Mouse (Mus musculus) urinary bladder, adult 2 months (tissue): Measurements from ENCODE around the gene Dda1. TPM values are rescaled to one million over a fixed set of nuclear protein-coding genes. Genes with fewer than 3 reads are reported as not detected.
A peak's percentile ranks its signal among the peaks of the same experiment; 100 is the strongest.

Experiments
- DNase-seq: peaks from one replicate; pipeline ENCODE4 v3.0.0; 2022; ENCODE audit warnings: low spot score
- polyA plus RNA-seq: library from polyadenylated mRNA; depleted of rRNA; stranded (reverse); fragments of >200 nt; gene quantifications from 2 replicates; pipeline ENCODE4 v1.2.3, GENCODE M21; 2012

Dda1 gene
- polyA plus RNA-seq, 1 experiment = 67.3 TPM

DNA sequence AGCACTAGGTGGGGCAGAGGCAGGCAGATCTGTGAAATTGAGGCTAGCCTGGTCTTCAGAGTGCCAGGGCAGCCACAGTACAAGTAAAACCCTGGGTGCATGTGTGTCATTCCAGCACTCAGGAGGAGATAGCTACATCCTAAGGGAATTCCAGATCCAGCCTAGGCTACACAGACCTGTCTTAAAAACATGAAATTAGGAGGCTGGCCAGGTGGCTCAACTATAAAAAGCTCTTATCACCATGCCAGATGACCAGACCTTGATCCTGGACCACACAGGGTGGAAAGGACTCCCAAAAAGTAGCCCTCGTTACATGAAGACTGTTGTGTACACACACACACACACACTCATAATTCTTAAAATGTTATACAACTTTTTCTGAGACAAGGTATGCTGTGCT, 998 bp upstream of the Dda1 start:
- DNase-seq = no peak

DNA sequence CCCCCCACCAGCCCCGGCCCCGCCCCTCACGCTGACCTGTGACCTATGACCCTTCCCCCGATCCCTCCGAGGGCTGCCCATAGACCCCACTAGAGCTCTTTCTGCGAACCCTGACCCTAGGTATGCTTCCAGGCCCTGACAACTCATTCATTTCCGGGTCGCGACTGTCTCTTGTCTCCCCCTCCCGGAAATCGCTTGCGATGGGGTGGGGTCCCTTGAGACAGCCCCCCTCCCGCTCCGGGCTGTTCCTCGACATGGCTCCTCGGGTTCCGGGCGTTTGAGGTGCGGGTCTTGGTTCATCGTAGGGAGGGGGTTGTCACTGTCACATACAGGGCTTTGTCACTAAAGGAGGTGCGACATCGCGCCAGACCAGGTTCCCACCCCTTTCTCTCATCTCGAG, 412 bp downstream of the Dda1 start:
- DNase-seq = no peak

DNA sequence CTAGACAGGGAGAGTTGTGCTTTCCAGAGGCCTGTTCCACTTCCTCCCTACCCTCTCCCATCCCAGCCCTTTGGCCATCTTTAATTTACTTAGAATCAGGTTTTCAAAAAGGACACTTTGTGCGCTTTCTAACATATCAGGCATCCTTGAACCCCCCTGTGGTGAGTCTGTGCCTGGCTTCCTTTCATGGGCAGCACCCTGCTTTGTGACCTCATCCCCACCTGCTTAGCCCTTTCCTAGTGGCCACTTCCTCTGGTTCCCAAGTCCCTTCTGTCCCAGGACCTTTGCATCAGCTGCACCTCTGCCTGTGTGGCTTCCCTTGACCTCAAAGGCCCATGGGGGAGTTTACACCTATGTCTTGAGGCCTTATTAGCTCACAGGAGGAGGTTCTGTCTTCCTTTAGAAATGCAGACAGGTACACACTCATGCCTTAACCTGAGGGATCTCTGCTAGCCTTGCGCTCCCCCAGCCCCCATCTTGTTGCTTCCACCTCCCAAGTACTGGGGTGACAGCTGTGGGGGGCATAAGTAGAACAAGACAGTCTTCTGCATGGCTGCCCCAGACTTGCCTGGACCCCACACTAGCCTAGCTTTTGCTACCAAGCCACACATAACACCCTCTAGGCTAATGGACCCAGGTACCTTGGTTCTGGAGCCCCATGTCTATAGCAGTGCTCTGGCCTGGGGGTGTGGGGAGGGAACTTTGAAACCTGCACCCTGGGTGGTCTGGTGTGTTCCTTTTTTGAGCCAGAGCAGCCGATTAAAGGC, 1.3 kb downstream of the Dda1 start:
- no peak for DNase-seq

DNA sequence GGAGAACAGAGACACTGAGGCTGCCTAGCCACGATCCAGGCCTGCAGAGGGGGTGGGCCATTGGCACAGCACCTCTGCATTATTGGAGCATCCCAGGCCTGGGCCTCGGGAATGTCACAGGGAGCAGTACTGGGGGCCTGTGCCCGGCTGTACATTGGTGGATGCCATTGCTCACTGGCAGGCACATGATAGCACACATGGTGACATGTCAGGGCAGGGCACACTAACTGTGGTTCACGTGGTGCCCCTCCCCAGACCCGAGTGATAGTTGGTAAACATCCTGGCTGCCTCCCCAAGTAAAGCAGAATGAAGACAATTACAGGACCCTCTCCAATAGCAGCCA, 1.9 kb downstream of the Dda1 start:
- no peak for DNase-seq

DNA sequence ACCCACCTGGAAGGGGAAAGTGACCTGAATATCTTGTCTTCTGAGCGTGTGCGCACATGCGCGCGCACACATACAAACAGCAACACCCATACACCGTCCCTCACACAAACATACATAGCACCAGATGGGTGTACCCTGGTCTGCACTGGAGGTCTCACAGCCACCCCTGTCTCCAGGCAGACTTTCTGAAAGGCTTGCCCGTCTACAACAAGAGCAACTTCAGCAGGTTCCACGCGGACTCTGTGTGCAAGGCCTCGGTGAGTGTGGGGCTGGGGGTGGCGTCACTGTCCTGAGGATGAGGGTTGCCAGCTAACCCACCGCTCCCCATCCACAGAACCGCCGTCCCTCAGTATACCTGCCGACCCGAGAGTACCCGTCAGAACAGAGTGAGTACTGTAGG, 2.9 kb downstream of the Dda1 start:
- no peak for DNase-seq

DNA sequence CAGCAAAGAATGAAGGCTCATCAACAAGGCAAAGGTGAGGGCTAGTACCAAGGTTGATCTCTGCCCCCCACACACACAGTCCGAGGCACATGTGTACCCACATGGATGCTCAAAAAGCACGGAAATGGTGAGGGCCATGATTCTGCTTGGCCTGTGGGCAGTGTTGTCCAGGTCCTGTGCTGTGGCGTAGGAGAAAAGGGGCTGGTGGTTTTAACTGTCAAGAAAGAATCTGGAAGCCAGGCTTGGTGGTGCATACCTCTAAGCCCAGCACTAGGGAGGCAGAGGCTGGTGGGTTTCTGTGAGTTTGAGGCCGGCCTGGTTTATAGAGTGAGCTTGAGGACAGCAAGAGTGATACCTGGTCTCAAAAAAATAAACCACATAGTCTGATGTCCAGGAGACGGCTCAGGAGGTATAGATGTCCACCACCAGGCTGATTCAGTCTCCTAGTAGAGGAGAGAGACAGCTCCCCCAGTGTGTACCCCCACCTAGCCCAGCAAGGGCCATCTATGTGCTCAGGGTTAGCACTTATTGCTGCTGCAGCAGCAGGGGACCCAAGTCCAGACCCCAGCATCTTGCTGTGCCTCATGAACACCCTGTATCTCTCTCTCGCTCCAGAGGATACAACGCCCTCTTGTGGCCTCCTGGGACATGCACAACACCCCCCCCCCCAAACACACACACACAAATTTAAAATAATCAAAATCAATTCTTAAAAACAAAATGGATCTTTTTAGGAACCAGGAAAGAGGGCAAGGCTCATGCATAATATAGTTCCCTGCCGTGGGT, 3.8 kb downstream of the Dda1 start:
- no peak for DNase-seq

DNA sequence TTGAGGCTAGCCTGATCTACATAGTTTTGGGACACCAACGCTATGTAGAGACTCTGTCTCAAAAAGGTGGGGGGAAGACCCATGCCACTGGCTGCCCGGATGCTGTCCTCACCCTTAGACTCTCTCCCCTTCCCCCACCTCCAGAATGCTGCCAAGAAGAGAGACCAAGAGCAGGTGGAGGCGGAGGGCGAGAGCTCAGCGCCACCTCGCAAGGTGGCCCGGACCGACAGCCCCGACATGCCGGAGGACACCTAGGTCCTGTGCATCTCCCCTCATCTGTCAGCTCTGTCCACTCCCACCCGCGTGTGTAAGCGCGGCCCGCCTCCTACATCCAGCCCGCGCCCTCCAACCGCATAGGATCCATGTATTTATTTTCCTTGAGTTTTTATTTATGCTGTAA, 5.3 kb downstream of the Dda1 start:
- DNase-seq = no peak

DNA sequence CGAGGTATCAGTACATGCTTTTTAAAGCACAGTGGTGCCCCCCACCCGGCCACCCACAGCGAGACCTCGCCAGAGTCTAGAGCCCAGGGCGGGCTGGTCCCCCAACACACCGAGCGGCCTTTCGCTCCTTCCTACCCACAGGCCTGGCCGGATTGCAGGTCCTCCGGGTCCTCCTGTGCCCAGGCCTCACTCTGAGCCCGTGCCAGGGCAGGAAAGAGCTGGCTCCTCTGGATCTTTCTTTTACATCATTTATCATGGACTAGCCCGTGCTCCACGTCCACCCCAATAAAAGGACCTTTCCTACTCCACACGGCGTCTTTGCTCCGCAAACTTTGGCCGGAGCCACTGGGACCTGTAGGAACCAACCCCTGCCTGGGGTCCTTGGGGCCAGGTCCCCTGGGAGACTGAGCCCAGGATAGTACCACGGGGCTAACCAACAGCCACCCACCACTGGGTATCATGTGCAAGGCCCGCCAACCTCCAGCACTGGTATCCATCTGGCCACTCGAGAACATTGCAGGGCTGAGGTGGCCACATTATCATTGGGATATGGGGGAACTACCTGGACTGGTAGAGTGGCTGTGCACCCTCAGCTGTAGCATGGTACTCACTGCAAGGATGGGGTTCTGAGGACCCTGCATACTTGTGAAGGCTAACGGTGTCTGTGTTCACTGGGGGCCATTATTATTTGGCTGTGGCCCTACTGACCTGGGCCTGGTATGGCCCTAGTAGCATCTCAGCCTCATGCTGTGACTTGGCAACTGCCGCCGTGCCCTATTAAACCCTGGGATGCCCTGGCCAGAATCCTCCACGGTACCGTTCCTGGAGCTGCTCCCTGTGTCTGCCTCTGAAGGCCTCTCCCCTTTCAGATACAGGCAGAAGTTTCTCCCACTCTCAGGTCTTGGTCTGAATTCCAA, 6.0 kb downstream of the Dda1 start:
- DNase-seq = no peak

DNA sequence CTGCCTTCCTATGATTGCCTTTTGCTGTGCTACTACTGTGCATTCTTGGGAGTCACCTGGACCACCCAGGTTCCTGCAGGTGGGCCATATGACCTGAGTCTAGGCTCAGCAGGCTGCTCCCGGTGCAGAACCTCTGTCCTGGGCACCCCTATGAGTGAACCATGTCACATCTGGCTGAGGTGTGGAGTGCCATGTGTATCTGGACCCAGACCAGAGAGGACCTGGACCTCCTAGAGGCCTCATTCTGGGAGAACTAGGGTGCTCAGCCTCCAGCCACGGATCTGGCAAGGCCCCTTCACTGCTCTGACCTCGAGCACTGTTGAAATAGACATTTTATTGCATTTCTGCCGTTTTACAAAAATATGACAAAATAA, 6.7 kb downstream of the Dda1 start:
- no peak for DNase-seq

DNA sequence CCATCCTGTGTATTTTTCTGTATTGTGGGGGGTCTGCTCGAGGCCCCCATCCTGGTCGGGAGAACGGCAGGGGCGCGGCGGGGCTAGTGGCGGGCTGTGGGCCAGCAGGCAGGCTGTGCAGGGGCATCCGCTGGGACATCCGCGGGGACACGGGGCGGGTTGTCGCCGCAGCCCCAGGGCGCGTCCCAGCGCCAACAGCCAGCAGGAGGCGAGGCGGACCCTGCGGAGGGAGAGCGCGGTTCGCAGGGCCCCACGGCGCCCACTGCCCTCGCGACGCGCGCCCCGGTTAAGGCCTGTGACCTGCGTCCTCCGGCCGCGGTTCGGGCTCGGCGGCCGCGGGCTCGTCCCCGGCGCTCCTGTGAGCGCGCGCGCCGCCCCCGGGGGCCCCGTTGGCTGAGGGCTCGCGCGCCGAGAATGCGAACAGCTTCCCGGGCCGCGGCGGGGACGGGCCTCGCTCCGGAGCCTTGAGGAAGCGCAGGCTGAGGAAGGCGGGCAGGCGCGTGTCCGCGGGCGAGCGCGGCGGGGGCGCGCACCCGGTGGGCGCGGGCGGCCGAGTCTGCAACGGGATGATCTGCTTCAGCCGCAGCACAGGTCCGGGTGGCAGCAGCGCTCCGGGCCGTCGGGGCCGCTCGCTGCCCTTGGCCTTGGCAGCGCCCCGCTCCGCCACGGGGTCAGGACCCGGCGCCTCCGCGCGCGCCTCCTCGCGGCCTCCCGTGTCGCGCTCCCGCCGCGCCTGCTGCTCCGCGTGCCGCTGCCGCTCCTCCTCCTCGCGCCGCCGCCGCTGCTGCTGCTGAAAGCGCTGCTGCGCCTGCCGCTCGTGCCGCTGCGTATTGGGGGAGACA, 7.3 kb downstream of the Dda1 start:
- peak; percentile 72 for DNase-seq

DNA sequence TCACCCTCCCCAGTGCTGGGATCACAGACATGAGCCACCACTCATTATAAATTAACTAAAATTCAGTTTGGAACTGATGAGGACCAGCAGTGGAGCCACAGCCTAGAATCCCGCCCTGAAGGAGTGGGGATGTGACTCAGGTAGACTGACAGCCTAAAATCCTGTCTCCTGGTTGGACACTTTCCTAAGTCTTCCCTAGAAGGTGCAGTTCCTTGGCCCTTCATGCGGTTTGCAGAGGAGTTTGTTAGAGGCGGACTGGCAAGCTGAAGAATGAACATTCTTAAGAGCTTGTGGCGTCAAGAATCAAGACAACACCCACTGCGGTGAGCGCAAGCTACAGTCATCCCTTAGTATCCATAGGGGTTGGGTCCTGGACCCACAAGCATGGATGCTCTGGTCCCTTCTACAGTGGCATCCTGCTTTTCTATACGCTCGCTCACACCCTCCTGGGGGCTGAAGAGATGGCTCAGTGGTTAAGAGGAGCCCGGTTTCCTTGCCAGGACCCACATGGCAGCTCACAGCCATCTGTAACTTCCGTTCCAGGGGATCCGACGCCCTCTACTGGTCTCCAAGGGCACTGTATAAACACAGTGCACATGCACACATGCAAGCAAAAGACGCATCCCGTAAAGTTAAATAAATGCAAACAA, 8.3 kb downstream of the Dda1 start:
- no peak for DNase-seq

DNA sequence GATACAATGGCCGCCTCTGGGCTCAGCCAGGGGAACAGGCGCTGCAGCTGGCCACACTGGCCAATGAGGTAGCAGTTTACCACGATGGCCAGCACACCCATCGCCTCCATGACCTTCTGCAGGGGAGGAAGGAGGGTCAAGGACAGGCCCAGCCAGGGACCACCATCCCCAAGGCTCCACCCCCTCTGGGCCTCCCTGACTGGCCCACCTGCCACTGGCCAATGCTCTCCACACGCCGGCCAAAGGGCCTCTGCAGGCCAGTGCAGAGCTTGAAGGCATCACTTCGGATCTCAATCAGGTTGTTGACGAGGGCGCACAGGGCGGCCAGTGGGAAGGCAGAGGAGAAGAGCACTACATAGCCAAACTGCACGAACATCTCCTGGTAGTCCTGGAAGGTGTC, 9.9 kb downstream of the Dda1 start:
- no peak for DNase-seq

DNA sequence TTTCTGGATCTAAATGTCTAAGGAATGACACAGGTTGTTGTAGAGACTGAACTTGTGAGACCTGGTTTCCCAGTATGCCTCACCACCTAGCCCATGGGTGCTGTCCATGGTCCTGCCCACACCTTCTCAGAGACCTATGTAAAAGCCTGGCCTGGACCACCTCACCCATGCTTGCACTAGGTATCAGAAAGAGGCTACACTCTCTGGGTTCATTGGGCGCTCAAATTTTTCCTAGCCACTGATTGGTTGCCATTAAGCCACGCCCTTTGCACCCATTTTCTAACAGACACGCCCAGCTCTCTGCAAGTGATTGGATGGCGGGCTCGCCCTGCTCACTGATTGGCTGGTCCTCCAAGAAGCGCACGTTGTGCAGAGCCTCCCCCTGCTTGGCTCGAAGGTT, 14.9 kb downstream of the Dda1 start:
- no peak for DNase-seq

DNA sequence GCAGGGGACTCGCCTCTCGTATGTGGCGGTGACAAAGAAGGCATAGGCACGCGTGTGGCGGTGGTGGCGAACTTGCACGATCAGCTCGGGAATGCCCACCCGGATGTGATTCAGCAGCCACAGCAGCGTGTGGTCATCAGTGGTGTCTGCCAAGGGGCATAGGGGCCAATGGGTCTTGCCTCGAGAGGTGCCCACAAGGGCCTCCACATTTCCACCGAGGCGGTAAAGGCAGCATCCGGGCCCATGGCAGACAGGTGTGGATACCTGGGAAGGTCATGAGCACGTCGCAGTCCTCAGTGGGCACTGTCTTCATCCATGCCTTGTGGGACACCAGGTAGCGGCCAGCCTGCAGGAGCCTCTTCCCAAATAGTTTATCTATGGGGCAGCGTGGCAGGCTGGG, 15.7 kb downstream of the Dda1 start:
- DNase-seq = no peak

DNA sequence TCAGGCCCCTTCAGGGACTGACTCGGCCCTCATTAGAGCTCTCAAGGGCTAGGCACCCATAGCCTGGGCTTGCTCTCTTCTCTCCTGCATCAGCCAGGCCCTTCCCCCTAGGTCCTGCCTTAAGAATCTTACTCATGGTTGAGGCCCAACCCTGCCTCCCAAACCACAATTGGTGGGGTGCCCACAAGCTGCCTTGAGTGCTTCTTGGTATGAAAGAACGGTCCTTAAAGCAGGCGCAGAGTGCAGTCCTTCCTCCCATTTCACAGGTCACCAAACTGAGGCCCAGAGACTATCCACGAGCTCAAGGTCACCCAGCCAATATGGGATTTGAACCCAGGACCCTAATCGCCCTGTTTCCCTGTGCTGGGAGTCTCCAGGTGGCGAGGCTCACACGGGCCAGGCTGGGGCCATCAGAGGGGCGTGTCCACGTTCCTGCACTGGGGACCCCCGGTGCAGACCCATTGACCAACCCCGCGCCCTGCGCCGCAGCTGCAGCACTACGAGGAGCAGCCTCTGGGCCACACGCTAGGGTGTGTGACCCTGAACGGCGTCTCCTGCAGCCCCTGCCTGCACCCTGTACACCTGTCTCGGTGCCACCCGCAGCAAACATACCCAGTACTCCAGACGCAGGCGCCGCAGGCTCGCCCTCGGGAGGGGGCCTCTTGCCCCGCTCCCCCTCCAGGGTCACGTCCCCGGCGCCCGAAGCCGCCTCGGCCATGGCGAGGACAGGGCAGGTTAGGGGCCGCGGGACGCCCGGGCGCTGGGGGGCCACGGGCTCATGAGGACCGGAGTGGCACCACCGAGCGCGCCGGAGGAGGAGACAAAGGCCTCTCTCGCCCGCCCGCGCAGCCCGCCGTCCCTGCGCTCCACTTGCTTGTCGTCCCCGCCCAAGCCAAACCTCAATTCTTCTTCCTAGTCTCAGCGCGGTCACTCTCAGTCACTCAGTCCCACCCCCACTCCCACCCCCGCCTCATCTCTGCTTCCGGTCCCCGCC, 16.4 kb downstream of the Dda1 start, which contains the start of gene Ano8:
Ano8 (minus strand) TSS at position 822 of the 994 bp plus-strand sequence.
- peak; percentile 66 for DNase-seq

DNA sequence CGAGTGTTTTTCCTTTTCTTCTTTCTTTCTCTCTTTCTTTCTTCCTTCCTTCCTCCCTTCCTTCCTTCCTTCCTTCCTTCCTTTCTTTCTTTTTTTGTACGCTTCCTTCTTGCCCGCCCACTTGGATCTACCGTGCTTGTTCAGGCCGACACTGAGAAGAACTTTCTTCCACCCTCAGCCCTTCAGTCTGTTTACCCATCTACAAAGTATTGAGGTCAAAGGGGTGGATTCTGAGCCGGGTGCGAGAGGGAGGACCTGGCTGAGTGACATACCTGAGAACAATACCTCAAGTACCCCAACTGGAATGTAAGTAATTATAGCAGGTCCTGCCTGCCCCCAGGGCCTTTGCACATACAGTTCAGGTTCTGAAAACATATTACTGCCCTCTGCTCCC, 17.1 kb downstream of the Dda1 start:
- DNase-seq = no peak

DNA sequence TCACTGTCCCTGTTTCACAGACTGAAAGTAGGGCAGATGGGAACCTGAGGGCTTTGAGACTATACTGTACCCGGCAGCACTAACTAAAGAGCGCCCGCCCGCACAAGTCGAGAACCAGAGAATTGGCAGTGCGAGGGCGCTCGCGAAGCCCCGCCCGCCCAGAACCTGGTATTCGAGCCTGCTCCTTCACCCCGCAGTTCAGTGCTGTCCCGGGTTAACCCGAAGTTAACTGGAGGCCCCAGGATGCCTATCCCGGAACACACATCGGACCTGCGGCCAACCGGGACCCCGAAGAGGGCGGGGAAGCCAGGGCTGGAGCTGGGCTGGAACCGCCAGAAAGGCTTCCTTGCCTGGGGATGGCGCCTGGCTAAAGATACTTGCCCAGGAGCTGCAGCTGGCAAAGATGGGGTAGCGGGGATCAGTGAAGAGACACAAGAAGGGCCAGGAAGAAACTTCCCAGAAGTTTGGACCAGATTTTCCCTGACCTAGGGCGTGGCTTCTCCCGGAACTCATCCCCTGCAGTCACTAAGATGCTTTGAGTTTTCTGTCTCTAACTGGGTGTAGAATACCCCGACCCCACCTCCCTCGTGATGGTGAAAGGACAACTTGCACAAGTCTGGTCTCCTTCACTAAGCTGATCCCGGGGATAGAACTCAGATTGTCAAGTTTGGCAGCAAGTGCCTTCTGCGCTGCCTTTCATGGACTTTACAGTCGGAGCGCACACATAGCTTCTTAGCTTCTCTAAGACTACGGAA, 18.9 kb downstream of the Dda1 start, which contains the start of gene Gtpbp3:
Gtpbp3 (plus strand) TSS at position 413 of the 755 bp plus-strand sequence.
- peak; percentile 73 for DNase-seq

DNA sequence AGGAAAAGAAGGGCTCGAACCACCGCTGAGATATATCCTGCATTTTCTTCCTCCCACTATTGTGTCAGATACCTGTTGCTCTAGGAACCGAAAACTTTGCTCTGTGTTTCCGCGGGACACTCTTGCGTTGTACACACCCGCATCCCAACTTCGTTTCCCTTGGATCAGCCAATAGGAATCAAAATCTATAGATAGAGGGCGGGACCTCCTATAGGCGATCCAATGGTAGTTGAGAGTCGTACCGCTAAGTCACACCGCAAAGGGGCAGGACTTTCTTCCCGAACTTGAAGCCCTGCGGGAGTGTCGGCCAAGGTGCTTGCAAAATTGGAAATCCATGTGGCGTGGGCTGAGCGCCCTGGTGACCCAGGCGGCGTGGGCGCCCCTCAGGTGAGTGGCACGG, 19.5 kb downstream of the Dda1 start:
- peak; percentile 63 for DNase-seq

DNA sequence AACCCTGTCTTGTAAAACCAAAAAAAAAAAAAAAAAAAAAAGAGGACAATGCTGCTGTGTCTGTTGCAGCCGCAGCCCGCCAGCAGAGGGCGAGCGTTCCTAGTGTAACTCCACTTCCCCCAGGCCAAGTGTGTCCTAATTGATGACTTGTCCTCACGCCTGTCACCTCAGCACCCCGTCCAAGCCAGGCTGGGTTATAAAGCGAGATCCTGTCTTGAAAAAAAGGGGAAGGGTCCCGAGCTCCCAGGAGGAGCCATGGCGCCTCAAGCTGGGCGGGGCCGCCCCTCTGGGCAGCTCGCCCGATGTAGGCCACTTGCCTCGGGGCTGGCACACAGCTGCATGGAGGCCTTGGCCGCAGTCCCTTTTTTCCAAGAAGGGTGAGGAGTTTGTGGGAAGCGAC, 26.0 kb downstream of the Dda1 start:
- peak; percentile 79 for DNase-seq
